Mouse (Mus musculus) intestine, embryonic 14.5 days (tissue): Measurements from ENCODE around the gene Gm10354. TPM values are rescaled to one million over a fixed set of nuclear protein-coding genes. Genes with fewer than 3 reads are reported as not detected.
"Not testable (repeated sequence)": the region's sequence is repeated elsewhere in the genome, so short reads cannot be mapped to it uniquely, and the experiment has no call there.

Experiments used
- ATAC-seq: fragments of 200-750 bp; cut with Nextera tagmentation; replicated peaks from 2 replicates; pipeline ENCODE4 v1.8.0; 2017; ENCODE audit warnings: low read depth, moderate number of reproducible peaks, moderate TSS enrichment, moderate library complexity; ENCODE audit not compliant: low FRiP score, low TSS enrichment
- DNase-seq: peaks from one replicate; pipeline ENCODE4 v3.0.0-alpha.2; 2018; ENCODE audit warnings: low spot score
- H3K27ac ChIP-seq: fragments of 300-500 bp; sonication (generic); 2 replicates; pipeline ENCODE4 v1.5.1; 2014; ENCODE audit warnings: low read depth, mild to moderate bottlenecking, control low read depth
- H3K27me3 ChIP-seq: fragments of 300-500 bp; sonication (generic); replicated peaks from 2 replicates; pipeline ENCODE4 v1.6.1; 2014; ENCODE audit warnings: low read length, control low read depth; ENCODE audit not compliant: control insufficient read depth, insufficient read depth
- H3K36me3 ChIP-seq: fragments of 300-500 bp; sonication (generic); 2 replicates; pipeline ENCODE4 v1.6.1; 2014; ENCODE audit warnings: low read length, control low read depth; ENCODE audit not compliant: control insufficient read depth, insufficient read depth
- H3K4me1 ChIP-seq: fragments of 300-500 bp; sonication (generic); replicated peaks from 2 replicates; pipeline ENCODE4 v1.6.1; 2014; ENCODE audit warnings: low read length, control low read depth, mixed read lengths; ENCODE audit not compliant: control insufficient read depth, insufficient read depth
- H3K4me2 ChIP-seq: fragments of 300-500 bp; sonication (generic); 2 replicates; pipeline ENCODE4 v1.6.1; 2014; ENCODE audit warnings: low read length
- H3K4me3 ChIP-seq: fragments of 300-500 bp; sonication (generic); 2 replicates; pipeline ENCODE4 v1.5.1; 2014; ENCODE audit warnings: low read depth, low read length, control low read depth, mixed read lengths
- H3K9ac ChIP-seq: fragments of 300-500 bp; sonication (generic); 2 replicates; pipeline ENCODE4 v1.6.1; 2014; ENCODE audit warnings: mild to moderate bottlenecking, low read length
- H3K9me3 ChIP-seq: fragments of 300-500 bp; sonication (generic); 2 replicates; pipeline ENCODE4 v1.6.1; 2016; ENCODE audit warnings: low read length, control low read depth; ENCODE audit not compliant: control insufficient read depth
- WGBS: fragments of 180-500 bp; shearing (Covaris S2); extraction: QIAGEN DNeasy Blood & Tissue Kit; methylation state at CpG from one replicate; pipeline ENCODE4 v1.1.7; 2014; 5-methylcytosine and 5-hydroxymethylcytosine counted together
- polyA plus RNA-seq: library from polyadenylated mRNA; unstranded; fragments of >200 nt; fragmentation: Nextera tagmentation; extraction: Ambion mirVana; gene quantifications from 2 replicates; pipeline ENCODE4 v1.2.1, GENCODE M21; 2014

Gene Gm10354
- polyA plus RNA-seq, 1 experiment from 2014 or later: not detected

GRCm38 (mm10) chr5:14998077-14998476 is 19.3 kb upstream of the Gm10354 start:
- not testable (repeated sequence) for H3K36me3 ChIP-seq, H3K27ac ChIP-seq, H3K27me3 ChIP-seq, H3K9ac ChIP-seq, H3K4me1 ChIP-seq, H3K9me3 ChIP-seq, DNase-seq, H3K4me2 ChIP-seq, H3K4me3 ChIP-seq, ATAC-seq
- 81% methylated on average over 9 of the region's 9 CpGs for WGBS

DNA sequence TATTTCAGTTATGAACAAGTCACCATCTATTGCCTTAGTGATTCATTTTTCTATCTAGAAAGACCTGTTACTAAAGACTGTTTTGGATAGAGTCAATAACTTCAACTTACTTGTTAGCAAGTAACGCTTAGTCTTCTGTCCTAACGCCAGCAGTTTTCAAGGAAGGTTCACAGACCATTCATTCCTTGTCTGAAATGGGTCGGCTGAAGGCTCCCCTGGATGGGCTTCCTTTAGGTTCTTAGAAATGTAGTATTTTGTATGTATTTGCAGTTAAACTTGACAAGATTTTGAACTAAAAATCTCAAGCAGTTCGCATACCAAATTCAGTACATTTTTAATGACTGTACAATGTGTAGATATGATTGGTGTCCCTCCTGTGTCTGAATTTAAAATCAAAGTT is 18.8 kb upstream of the Gm10354 start:
- ATAC-seq, H3K4me3 ChIP-seq, DNase-seq, H3K36me3 ChIP-seq, H3K9me3 ChIP-seq, H3K27ac ChIP-seq, H3K27me3 ChIP-seq, H3K4me2 ChIP-seq, H3K9ac ChIP-seq, H3K4me1 ChIP-seq: not testable (repeated sequence)
- 84% methylated on average over 4 of the region's 4 CpGs for WGBS

DNA sequence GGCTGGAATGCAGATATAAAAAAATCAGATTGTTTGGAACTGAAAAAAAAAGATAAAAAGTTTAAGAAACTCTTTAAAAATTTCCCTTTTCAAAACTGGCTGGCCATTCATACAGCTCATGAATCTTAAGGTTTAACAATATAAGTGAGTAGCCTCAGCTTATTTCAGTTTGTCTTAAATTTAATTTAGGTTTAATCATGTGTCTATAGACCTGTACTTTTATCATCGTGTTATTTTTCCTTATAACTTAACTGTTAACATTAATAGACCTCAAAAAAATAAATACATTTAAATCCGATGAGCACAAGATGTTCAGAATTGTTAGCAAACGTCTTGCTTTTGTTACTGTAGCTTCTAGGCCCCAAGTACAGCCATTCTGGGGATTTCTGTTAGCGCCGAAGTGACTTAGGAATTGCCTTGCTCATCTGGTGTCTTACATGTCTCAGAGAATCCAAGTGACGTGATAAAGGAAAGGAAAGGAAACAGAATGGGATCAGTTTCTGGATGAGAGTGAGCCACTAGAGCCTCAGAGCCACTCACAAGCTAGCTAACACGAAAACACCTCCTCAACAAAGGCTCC is 18.0 kb upstream of the Gm10354 start:
- not testable (repeated sequence) for H3K4me1 ChIP-seq, ATAC-seq
- 75% methylated on average over 6 of the region's 7 CpGs for WGBS

GRCm38 (mm10) chr5:14994124-14994523 is 15.4 kb upstream of the Gm10354 start:
- WGBS: 88% methylated on average over 6 of the region's 6 CpGs
- ATAC-seq: peak; percentile 82
- H3K4me2 ChIP-seq, H3K4me3 ChIP-seq, H3K4me1 ChIP-seq, H3K36me3 ChIP-seq, H3K27ac ChIP-seq, H3K27me3 ChIP-seq, H3K9me3 ChIP-seq, DNase-seq, H3K9ac ChIP-seq: not testable (repeated sequence)

More for the DNA sequence above, 18.0 kb upstream of the Gm10354 start:
- H3K4me3 ChIP-seq, H3K27me3 ChIP-seq, H3K9me3 ChIP-seq, H3K4me2 ChIP-seq, H3K9ac ChIP-seq, DNase-seq, H3K27ac ChIP-seq, H3K36me3 ChIP-seq: not testable (repeated sequence)

- H3K27me3 ChIP-seq, H3K9ac ChIP-seq, H3K9me3 ChIP-seq, H3K4me1 ChIP-seq, H3K4me2 ChIP-seq, H3K4me3 ChIP-seq, H3K27ac ChIP-seq, H3K36me3 ChIP-seq, DNase-seq: not testable (repeated sequence)
- ATAC-seq: 0 out of 2 replicates have a peak, but pooled peaks have one; percentile 55
- 82% methylated on average over 7 of the region's 8 CpGs for WGBS
Observed at GRCm38 (mm10) chr5:14990375-14991158, 11.8 kb upstream of the Gm10354 start.

GRCm38 (mm10) chr5:14986649-14987387 is 8.1 kb upstream of the Gm10354 start:
- peak; percentile 66; the same call in 1 of the 2 replicates for ATAC-seq
- not testable (repeated sequence) for H3K4me1 ChIP-seq, H3K4me3 ChIP-seq, H3K9me3 ChIP-seq, H3K27ac ChIP-seq, H3K9ac ChIP-seq, H3K27me3 ChIP-seq, H3K36me3 ChIP-seq, H3K4me2 ChIP-seq, DNase-seq
- 40% methylated on average over 5 of the region's 6 CpGs for WGBS

GRCm38 (mm10) chr5:14977368-14977767 is 1.4 kb downstream of the Gm10354 start:
- not testable (repeated sequence) for H3K4me1 ChIP-seq, H3K36me3 ChIP-seq, H3K4me2 ChIP-seq, H3K9me3 ChIP-seq, ATAC-seq, DNase-seq, H3K27ac ChIP-seq, H3K27me3 ChIP-seq, H3K4me3 ChIP-seq, H3K9ac ChIP-seq
- 72% methylated on average over 4 of the region's 4 CpGs for WGBS

DNA sequence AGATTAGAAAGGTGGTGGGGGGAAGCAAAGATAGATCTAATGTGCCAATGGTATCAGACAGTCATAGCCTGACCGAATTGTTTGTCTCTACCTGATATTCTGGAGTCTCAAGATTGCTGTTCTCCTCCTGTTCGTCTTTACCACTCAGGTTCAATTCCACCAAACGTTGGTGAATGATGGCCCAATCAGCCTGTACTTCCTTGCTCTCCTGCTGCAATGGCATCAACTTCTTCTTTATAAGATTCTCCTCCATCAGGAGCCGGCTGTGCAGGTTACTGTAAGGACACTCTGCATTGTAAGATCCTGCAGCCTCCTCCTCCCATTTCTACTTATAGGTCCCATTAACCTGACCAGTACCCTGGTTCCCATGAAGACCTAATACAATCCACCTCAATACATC is 3.4 kb downstream of the Gm10354 start:
- H3K9me3 ChIP-seq, H3K27me3 ChIP-seq, H3K9ac ChIP-seq, DNase-seq, H3K27ac ChIP-seq, H3K4me3 ChIP-seq, H3K4me1 ChIP-seq, ATAC-seq, H3K36me3 ChIP-seq, H3K4me2 ChIP-seq: not testable (repeated sequence)
- 64% methylated on average over 3 of the region's 4 CpGs for WGBS
